Mouse (Mus musculus) midbrain, embryonic 11.5 days (tissue): ENCODE results near the gene Psmb11. TPM values are rescaled to one million over a fixed set of nuclear protein-coding genes. Genes with fewer than 3 reads are reported as not detected.

ENCODE experiments used
- ATAC-seq: fragments of 200-750 bp; cut with Nextera tagmentation; 2 replicates; pipeline ENCODE4 v1.8.0; 2017; ENCODE audit warnings: moderate TSS enrichment, moderate library complexity; ENCODE audit not compliant: low FRiP score
- DNase-seq: peaks from one replicate; pipeline ENCODE4 v3.0.0; 2015; ENCODE audit warnings: low spot score; ENCODE audit errors: missing footprints
- H3K27ac ChIP-seq: fragments of 300-500 bp; sonication (generic); 2 replicates; pipeline ENCODE4 v1.5.1; 2014; ENCODE audit warnings: low read depth, low read length
- H3K27me3 ChIP-seq: fragments of 300-500 bp; sonication (generic); 2 replicates; pipeline ENCODE4 v1.6.1; 2014; ENCODE audit warnings: mild to moderate bottlenecking, low read length, moderate library complexity, mixed read lengths; ENCODE audit not compliant: control insufficient read depth, insufficient read depth
- H3K36me3 ChIP-seq: fragments of 300-500 bp; sonication (generic); 2 replicates; pipeline ENCODE4 v1.6.1; 2014; ENCODE audit warnings: mild to moderate bottlenecking, low read length, moderate library complexity, mixed read lengths; ENCODE audit not compliant: control insufficient read depth, insufficient read depth
- H3K4me1 ChIP-seq: fragments of 300-500 bp; sonication (generic); 2 replicates; pipeline ENCODE4 v1.6.1; 2014; ENCODE audit warnings: low read length; ENCODE audit not compliant: control insufficient read depth, insufficient read depth
- H3K4me2 ChIP-seq: fragments of 300-500 bp; sonication (generic); 2 replicates; pipeline ENCODE4 v1.6.1; 2014; ENCODE audit warnings: mild to moderate bottlenecking, moderate library complexity
- H3K4me3 ChIP-seq: fragments of 300-500 bp; sonication (generic); 2 replicates; pipeline ENCODE4 v1.5.1; 2014; ENCODE audit warnings: low read depth, low read length
- H3K9ac ChIP-seq: fragments of 300-500 bp; sonication (generic); 2 replicates; pipeline ENCODE4 v1.6.1; 2014; ENCODE audit warnings: low read length
- H3K9me3 ChIP-seq: fragments of 300-500 bp; sonication (generic); 2 replicates; pipeline ENCODE4 v1.6.1; 2016; ENCODE audit warnings: low read length; ENCODE audit not compliant: control insufficient read depth
- WGBS: fragments of 180-500 bp; shearing (Covaris S2); extraction: QIAGEN DNeasy Blood & Tissue Kit; methylation state at CpG from one replicate; pipeline ENCODE4 v1.1.7; 2014; 5-methylcytosine and 5-hydroxymethylcytosine counted together
- polyA plus RNA-seq: library from polyadenylated mRNA; unstranded; fragments of >200 nt; fragmentation: Nextera tagmentation; extraction: Ambion mirVana; gene quantifications from 2 replicates; pipeline ENCODE4 v1.2.1, GENCODE M21; 2014

Psmb11 gene
- 0.04 TPM in 1 of 2 replicates, not detected in the other for polyA plus RNA-seq

GRCm38 (mm10) chr14:54621133-54621532, at the start of gene Psmb11:
Gene Psmb11 (plus strand): TSS chr14:54621433.
- Histone ChIP-seq H3K27ac (no peak within 1 kb of the TSS), H3K9ac (no peak within 1 kb of the TSS), H3K27me3 (no peaks in the 10 kb centered on the region), H3K9me3 (no peaks in the 10 kb centered on the region), H3K36me3 (peaks cover 2% of the 10 kb centered on the region; the same call in 1 of the 2 replicates), H3K4me1 (peaks cover 4% of the 10 kb centered on the region), H3K4me3 (no peak within 1 kb of the TSS), H3K4me2 (no peak within 1 kb of the TSS)
- DNase-seq (no peak), ATAC-seq (no peak)
- 87% methylated on average over 1 of the region's 1 CpGs for WGBS

GRCm38 (mm10) chr14:54572122-54572521, 49.1 kb upstream of the Psmb11 start:
- Histone ChIP-seq H3K36me3 (peaks cover 14% of the 10 kb centered on the region; the same call in 1 of the 2 replicates), H3K27ac (peak overlapping the region; percentile 48; the same call in 1 of the 2 replicates), H3K4me1 (peaks cover 51% of the 10 kb centered on the region), H3K9me3 (no peaks in the 10 kb centered on the region), H3K4me3 (peak overlapping the region; percentile 11; the same call in 1 of the 2 replicates), H3K4me2 (peak overlapping the region; percentile 81), H3K9ac (peak overlapping the region; percentile 37; the same call in 1 of the 2 replicates), H3K27me3 (no peaks in the 10 kb centered on the region)
- ATAC-seq (no peak), DNase-seq (peak; percentile 89)
- 37% methylated on average over 4 of the region's 4 CpGs for WGBS

GRCm38 (mm10) chr14:54572790-54573736, 48.2 kb upstream of the Psmb11 start:
- peaks cover 51% of the 10 kb centered on the region for H3K4me1 ChIP-seq
- 2% methylated on average over 14 of the region's 14 CpGs for WGBS
- ATAC-seq (peak; percentile 80), DNase-seq (peak; percentile 95)
- H3K27me3 ChIP-seq: no peaks in the 10 kb centered on the region
- peak overlapping the region; percentile 94 for H3K9ac ChIP-seq
- peaks cover 10% of the 10 kb centered on the region; the same call in 1 of the 2 replicates for H3K36me3 ChIP-seq
- H3K9me3 ChIP-seq: no peaks in the 10 kb centered on the region
- H3K4me2 ChIP-seq: peak overlapping the region; percentile 81
- H3K4me3 ChIP-seq: peak overlapping the region; percentile 91
- peak overlapping the region; percentile 48; the same call in 1 of the 2 replicates for H3K27ac ChIP-seq

- 8% methylated on average over 4 of the region's 4 CpGs for WGBS
- Histone ChIP-seq H3K27me3 (no peaks in the 10 kb centered on the region), H3K27ac (peak overlapping the region; percentile 25; the same call in 1 of the 2 replicates), H3K9me3 (no peaks in the 10 kb centered on the region), H3K4me2 (peak overlapping the region; percentile 81), H3K36me3 (peaks cover 6% of the 10 kb centered on the region; the same call in 1 of the 2 replicates), H3K4me1 (peaks cover 53% of the 10 kb centered on the region), H3K9ac (peak overlapping the region; percentile 94), H3K4me3 (peak overlapping the region; percentile 91)
- DNase-seq (peak; percentile 93), ATAC-seq (no peak)
These were observed 47.0 kb upstream of the Psmb11 start for GRCm38 (mm10) chr14:54574253-54574652.

GRCm38 (mm10) chr14:54575031-54575430, 46.2 kb upstream of the Psmb11 start:
- no peak overlapping the region for H3K27ac ChIP-seq
- H3K27me3 ChIP-seq: no peaks in the 10 kb centered on the region
- peak overlapping the region; percentile 94 for H3K9ac ChIP-seq
- peaks cover 45% of the 10 kb centered on the region for H3K4me1 ChIP-seq
- WGBS: 1% methylated on average over 8 of the region's 8 CpGs
- no peaks in the 10 kb centered on the region for H3K9me3 ChIP-seq
- H3K4me3 ChIP-seq: peak overlapping the region; percentile 91
- no peak for DNase-seq
- no peak for ATAC-seq
- H3K4me2 ChIP-seq: peak overlapping the region; percentile 81
- H3K36me3 ChIP-seq: peaks cover 6% of the 10 kb centered on the region; the same call in 1 of the 2 replicates

- Histone ChIP-seq H3K4me2 (peak overlapping the region; percentile 81), H3K4me1 (peaks cover 42% of the 10 kb centered on the region), H3K27me3 (no peaks in the 10 kb centered on the region), H3K9me3 (no peaks in the 10 kb centered on the region), H3K27ac (peak overlapping the region; percentile 44; the same call in 1 of the 2 replicates), H3K36me3 (peaks cover 6% of the 10 kb centered on the region; the same call in 1 of the 2 replicates), H3K4me3 (peak overlapping the region; percentile 91), H3K9ac (peak overlapping the region; percentile 94)
- ATAC-seq: 0 out of 2 replicates have a peak, but pooled peaks have one; percentile 3
- under 1% methylated on average over 39 of the region's 39 CpGs for WGBS
- peak; percentile 96 for DNase-seq
These were observed 45.6 kb upstream of the Psmb11 start for GRCm38 (mm10) chr14:54575631-54576030.

GRCm38 (mm10) chr14:54576241-54577088, 44.8 kb upstream of the Psmb11 start:
- Histone ChIP-seq H3K27ac (peak overlapping the region; percentile 78), H3K9me3 (no peaks in the 10 kb centered on the region), H3K4me1 (peaks cover 42% of the 10 kb centered on the region), H3K36me3 (peaks cover under 1% of the 10 kb centered on the region; the same call in 1 of the 2 replicates), H3K4me3 (peak overlapping the region; percentile 91), H3K4me2 (peak overlapping the region; percentile 81), H3K9ac (peak overlapping the region; percentile 94), H3K27me3 (no peaks in the 10 kb centered on the region)
- DNase-seq (peak; percentile 96), ATAC-seq (0 out of 2 replicates have a peak, but pooled peaks have one; percentile 8)
- under 1% methylated on average over 73 of the region's 84 CpGs for WGBS
